Mouse (Mus musculus) hindbrain, embryonic 10.5 days (tissue): ENCODE data around the gene Aif1. TPM values are rescaled to one million over a fixed set of nuclear protein-coding genes. Genes with fewer than 3 reads are reported as not detected.

Experiments
- DNase-seq: peaks from one replicate; pipeline ENCODE4 v3.0.0-alpha.2; 2017; ENCODE audit warnings: low spot score
- H3K27ac ChIP-seq: fragments of 300-500 bp; sonication (generic); 2 replicates; pipeline ENCODE4 v1.5.1; 2016; ENCODE audit warnings: mild to moderate bottlenecking, moderate library complexity
- H3K27me3 ChIP-seq: fragments of 300-500 bp; sonication (generic); 2 replicates; pipeline ENCODE4 v1.6.1; 2016; ENCODE audit warnings: mild to moderate bottlenecking; ENCODE audit not compliant: poor library complexity, insufficient read depth, severe bottlenecking
- H3K36me3 ChIP-seq: fragments of 300-500 bp; sonication (generic); 2 replicates; pipeline ENCODE4 v1.6.1; 2016; ENCODE audit warnings: mild to moderate bottlenecking, moderate library complexity
- H3K4me1 ChIP-seq: fragments of 300-500 bp; sonication (generic); replicated peaks from 2 replicates; pipeline ENCODE4 v1.6.1; 2016; ENCODE audit warnings: mild to moderate bottlenecking
- H3K4me3 ChIP-seq: fragments of 300-500 bp; sonication (generic); 2 replicates; pipeline ENCODE4 v1.5.1; 2016; ENCODE audit warnings: mild to moderate bottlenecking, moderate library complexity
- H3K9me3 ChIP-seq: fragments of 300-500 bp; sonication (generic); 2 replicates; pipeline ENCODE4 v1.6.1; 2016; ENCODE audit warnings: mild to moderate bottlenecking, moderate library complexity
- WGBS: fragments of 180-500 bp; shearing (Covaris S2); methylation state at CpG from one replicate; pipeline ENCODE4 v1.1.7; 2016; 5-methylcytosine and 5-hydroxymethylcytosine counted together
- polyA plus RNA-seq: library from polyadenylated mRNA; unstranded; fragments of >200 nt; fragmentation: Nextera tagmentation; extraction: Ambion mirVana; gene quantifications from 2 replicates; pipeline ENCODE4 v1.2.1, GENCODE M21; 2016

Aif1 gene
- polyA plus RNA-seq, 1 experiment from 2014 or later: 6.5 TPM

- Histone ChIP-seq H3K27me3 (peaks cover 58% of the 10 kb centered on the region), H3K4me1 (peaks cover 14% of the 10 kb centered on the region; the same call in 1 of the 2 replicates), H3K27ac (no peak within 1 kb of the TSS), H3K36me3 (no peaks in the 10 kb centered on the region), H3K4me3 (peak within 1 kb of the TSS; percentile 9), H3K9me3 (no peaks in the 10 kb centered on the region)
- 23% methylated on average over 20 of the region's 20 CpGs for WGBS
- no peak for DNase-seq
Observed at GRCm38 (mm10) chr17:35204494-35205379, 28.9 kb upstream of the Aif1 start, which contains the start of gene Lta. TSS of gene Lta (minus strand) at chr17:35205351.

GRCm38 (mm10) chr17:35202442-35202841 is 26.6 kb upstream of the Aif1 start:
- H3K36me3 ChIP-seq: no peaks in the 10 kb centered on the region
- no peaks in the 10 kb centered on the region for H3K9me3 ChIP-seq
- no peak overlapping the region for H3K27ac ChIP-seq
- H3K4me1 ChIP-seq: peaks cover 12% of the 10 kb centered on the region; the same call in 1 of the 2 replicates
- DNase-seq: no peak
- H3K4me3 ChIP-seq: no peak overlapping the region
- H3K27me3 ChIP-seq: peaks cover 75% of the 10 kb centered on the region
- 78% methylated on average over 4 of the region's 4 CpGs for WGBS

GRCm38 (mm10) chr17:35201787-35202186 is 25.9 kb upstream of the Aif1 start, which contains the start of gene Tnf:
TSS of gene Tnf (minus strand) at chr17:35202007.
- Histone ChIP-seq H3K4me1 (peaks cover 12% of the 10 kb centered on the region; the same call in 1 of the 2 replicates), H3K27ac (no peak within 1 kb of the TSS), H3K9me3 (no peaks in the 10 kb centered on the region), H3K36me3 (no peaks in the 10 kb centered on the region), H3K27me3 (peaks cover 82% of the 10 kb centered on the region), H3K4me3 (no peak within 1 kb of the TSS)
- 46% methylated on average over 13 of the region's 13 CpGs for WGBS
- no peak for DNase-seq

GRCm38 (mm10) chr17:35201128-35201527 is 25.3 kb upstream of the Aif1 start:
- H3K27me3 ChIP-seq: peaks cover 88% of the 10 kb centered on the region
- no peak overlapping the region for H3K27ac ChIP-seq
- 79% methylated on average over 11 of the region's 11 CpGs for WGBS
- no peak overlapping the region for H3K4me3 ChIP-seq
- H3K9me3 ChIP-seq: no peaks in the 10 kb centered on the region
- DNase-seq: no peak
- H3K36me3 ChIP-seq: no peaks in the 10 kb centered on the region
- H3K4me1 ChIP-seq: peaks cover 16% of the 10 kb centered on the region

GRCm38 (mm10) chr17:35200398-35200797 is 24.5 kb upstream of the Aif1 start:
- no peak overlapping the region for H3K4me3 ChIP-seq
- 86% methylated on average over 11 of the region's 11 CpGs for WGBS
- DNase-seq: no peak
- H3K9me3 ChIP-seq: no peaks in the 10 kb centered on the region
- no peak overlapping the region for H3K27ac ChIP-seq
- H3K4me1 ChIP-seq: peaks cover 23% of the 10 kb centered on the region
- no peaks in the 10 kb centered on the region for H3K36me3 ChIP-seq
- peaks cover 95% of the 10 kb centered on the region for H3K27me3 ChIP-seq

GRCm38 (mm10) chr17:35198946-35199345 is 23.1 kb upstream of the Aif1 start:
- DNase-seq: no peak
- Histone ChIP-seq H3K9me3 (no peaks in the 10 kb centered on the region), H3K4me3 (no peak overlapping the region), H3K4me1 (peaks cover 31% of the 10 kb centered on the region), H3K27me3 (peaks cover 95% of the 10 kb centered on the region), H3K36me3 (no peaks in the 10 kb centered on the region), H3K27ac (no peak overlapping the region)
- WGBS: 27% methylated on average over 8 of the region's 8 CpGs

GRCm38 (mm10) chr17:35198029-35198428 is 22.2 kb upstream of the Aif1 start:
- H3K36me3 ChIP-seq: no peaks in the 10 kb centered on the region
- DNase-seq: no peak
- no peak overlapping the region for H3K27ac ChIP-seq
- 64% methylated on average over 7 of the region's 7 CpGs for WGBS
- H3K9me3 ChIP-seq: no peaks in the 10 kb centered on the region
- H3K4me1 ChIP-seq: peaks cover 32% of the 10 kb centered on the region
- no peak overlapping the region for H3K4me3 ChIP-seq
- peaks cover 95% of the 10 kb centered on the region for H3K27me3 ChIP-seq

GRCm38 (mm10) chr17:35197126-35197525 is 21.3 kb upstream of the Aif1 start:
- Histone ChIP-seq H3K27me3 (peaks cover 87% of the 10 kb centered on the region), H3K27ac (no peak overlapping the region), H3K9me3 (no peaks in the 10 kb centered on the region), H3K4me3 (no peak overlapping the region), H3K4me1 (peaks cover 32% of the 10 kb centered on the region), H3K36me3 (no peaks in the 10 kb centered on the region)
- no peak for DNase-seq
- 46% methylated on average over 6 of the region's 6 CpGs for WGBS

- peaks cover 78% of the 10 kb centered on the region for H3K27me3 ChIP-seq
- WGBS: 32% methylated on average over 9 of the region's 9 CpGs
Observed at GRCm38 (mm10) chr17:35196321-35196641, 20.4 kb upstream of the Aif1 start.

GRCm38 (mm10) chr17:35195631-35196320 is 19.9 kb upstream of the Aif1 start:
- WGBS: 2% methylated on average over 66 of the region's 66 CpGs
- Histone ChIP-seq H3K4me3 (peak overlapping the region; percentile 56), H3K36me3 (no peaks in the 10 kb centered on the region), H3K27me3 (peaks cover 73% of the 10 kb centered on the region), H3K27ac (peak overlapping the region; percentile 50; the same call in 1 of the 2 replicates), H3K4me1 (peaks cover 26% of the 10 kb centered on the region), H3K9me3 (no peaks in the 10 kb centered on the region)
- DNase-seq: peak; percentile 77

More at GRCm38 (mm10) chr17:35196321-35196641, 20.4 kb upstream of the Aif1 start:
- Histone ChIP-seq H3K4me1 (peaks cover 26% of the 10 kb centered on the region), H3K9me3 (no peaks in the 10 kb centered on the region), H3K4me3 (peak overlapping the region; percentile 56), H3K27ac (no peak overlapping the region), H3K36me3 (no peaks in the 10 kb centered on the region)
- no peak for DNase-seq

- Histone ChIP-seq H3K4me1 (peaks cover 26% of the 10 kb centered on the region), H3K27ac (peak overlapping the region; percentile 50; the same call in 1 of the 2 replicates), H3K36me3 (no peaks in the 10 kb centered on the region), H3K4me3 (peak overlapping the region; percentile 56), H3K27me3 (peaks cover 66% of the 10 kb centered on the region), H3K9me3 (no peaks in the 10 kb centered on the region)
- WGBS: 42% methylated on average over 19 of the region's 19 CpGs
- no peak for DNase-seq
Observed at GRCm38 (mm10) chr17:35194844-35195630, 19.2 kb upstream of the Aif1 start.
